Mouse (Mus musculus) myocyte (in vitro differentiated cells): ENCODE measurements at regions not wholly inside any gene's neighbourhood (a gene's known extent, or its start where the extent isn't known, plus 50 kb on each side); places are given as distances from the start of the nearest gene placed in this dataset.

Experiments
- MAX ChIP-seq: IDR thresholded peaks from one replicate; pipeline ENCODE4 v1.6.1; 2011; ENCODE audit warnings: low read depth, mild to moderate bottlenecking, control low read depth
- MYOD1 ChIP-seq, 3 experiments: IDR thresholded peaks; one replicate each; pipeline ENCODE4 v1.6.1; 2011; ENCODE audit warnings: control low read depth in 2 of 3, low read depth in 2 of 3, mild to moderate bottlenecking in 2 of 3, moderate library complexity in 1 of 3; ENCODE audit not compliant: insufficient read length in 2 of 3, control insufficient read depth in 1 of 3
- POLR2A ChIP-seq: IDR thresholded peaks from one replicate; pipeline ENCODE4 v1.6.1; 2011; ENCODE audit warnings: low read depth, mild to moderate bottlenecking, control low read depth, moderate library complexity; ENCODE audit not compliant: insufficient read length
- REST ChIP-seq: IDR thresholded peaks from one replicate; pipeline ENCODE4 v1.6.1; 2011; ENCODE audit warnings: mild to moderate bottlenecking, control low read depth, moderate library complexity; ENCODE audit not compliant: insufficient read depth, insufficient read length

DNA sequence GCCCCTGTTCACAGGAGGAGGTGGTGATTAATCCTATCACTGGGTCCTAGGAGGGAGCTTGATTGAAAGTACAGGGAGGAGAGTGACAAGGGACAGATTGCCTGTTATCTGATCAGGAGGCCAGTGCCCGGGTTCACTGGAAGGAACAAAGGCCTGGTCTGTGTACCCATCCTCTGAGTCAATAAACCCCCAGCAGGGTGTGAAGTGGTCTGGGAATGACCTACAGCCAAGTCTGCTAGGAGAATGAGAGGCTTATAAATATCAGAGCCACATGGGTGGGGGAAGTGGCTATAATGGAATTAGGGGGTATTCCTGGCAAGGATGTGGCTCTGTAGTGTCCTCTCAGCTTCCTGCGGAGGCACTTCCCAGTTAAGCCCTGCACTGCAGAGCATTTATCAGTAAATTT lies 296.0 kb downstream of the Nuf2 start:
- no peak for TF ChIP-seq POLR2A
- TF ChIP-seq REST = no peak
- TF ChIP-seq MYOD1 (IDR thresholded peaks at IDR 0.05; ENCODE audit: control insufficient read depth in 1 of 3, insufficient read length in 2 of 3, low read depth in 2 of 3) = no peak
- no peak for TF ChIP-seq MAX
